Mouse (Mus musculus) kidney, embryonic 14.5 days (tissue): ENCODE measurements around the gene 1190005I06Rik. TPM values are rescaled to one million over a fixed set of nuclear protein-coding genes. Genes with fewer than 3 reads are reported as not detected.
"Not testable (repeated sequence)": the region's sequence is repeated elsewhere in the genome, so short reads cannot be mapped to it uniquely, and the experiment has no call there.

ENCODE experiments used
- ATAC-seq: fragments of 200-750 bp; cut with Nextera tagmentation; 2 replicates; pipeline ENCODE4 v1.8.0; 2017; ENCODE audit warnings: moderate number of reproducible peaks, mild to moderate bottlenecking, moderate TSS enrichment, moderate library complexity; ENCODE audit not compliant: low FRiP score, low TSS enrichment
- H3K27ac ChIP-seq: fragments of 300-500 bp; sonication (generic); 2 replicates; pipeline ENCODE4 v1.5.1; 2014; ENCODE audit warnings: low read depth, mild to moderate bottlenecking, low read length, moderate library complexity, mixed read lengths
- H3K27me3 ChIP-seq: fragments of 300-500 bp; sonication (generic); 2 replicates; pipeline ENCODE4 v1.6.1; 2014; ENCODE audit warnings: mild to moderate bottlenecking, low read length; ENCODE audit not compliant: control insufficient read depth, insufficient read depth
- H3K36me3 ChIP-seq: fragments of 300-500 bp; sonication (generic); 2 replicates; pipeline ENCODE4 v1.6.1; 2014; ENCODE audit warnings: low read length, mixed read lengths; ENCODE audit not compliant: control insufficient read depth, insufficient read depth
- H3K4me1 ChIP-seq: fragments of 300-500 bp; sonication (generic); 2 replicates; pipeline ENCODE4 v1.6.1; 2014; ENCODE audit warnings: low read length, mixed read lengths; ENCODE audit not compliant: control insufficient read depth, insufficient read depth
- H3K4me2 ChIP-seq: fragments of 300-500 bp; sonication (generic); replicated peaks from 2 replicates; pipeline ENCODE4 v1.6.1; 2014; ENCODE audit warnings: low read depth, mild to moderate bottlenecking, low read length
- H3K4me3 ChIP-seq: fragments of 300-500 bp; sonication (generic); 2 replicates; pipeline ENCODE4 v1.5.1; 2014; ENCODE audit warnings: mild to moderate bottlenecking, low read length
- H3K9ac ChIP-seq: fragments of 300-500 bp; sonication (generic); 2 replicates; pipeline ENCODE4 v1.6.1; 2014; ENCODE audit warnings: low read depth, mild to moderate bottlenecking, low read length, moderate library complexity
- H3K9me3 ChIP-seq: fragments of 300-500 bp; sonication (generic); 2 replicates; pipeline ENCODE4 v1.6.1; 2016; ENCODE audit warnings: low read length; ENCODE audit not compliant: control insufficient read depth
- WGBS: fragments of 180-500 bp; shearing (Covaris S2); extraction: QIAGEN DNeasy Blood & Tissue Kit; methylation state at CpG from one replicate; pipeline ENCODE4 v1.1.7; 2014; 5-methylcytosine and 5-hydroxymethylcytosine counted together
- polyA plus RNA-seq: library from polyadenylated mRNA; unstranded; fragments of >200 nt; fragmentation: Nextera tagmentation; extraction: Ambion mirVana; gene quantifications from 2 replicates; pipeline ENCODE4 v1.2.1, GENCODE M21; 2014

Gene 1190005I06Rik
- polyA plus RNA-seq, 1 experiment from 2014 or later: 2.0 TPM

DNA sequence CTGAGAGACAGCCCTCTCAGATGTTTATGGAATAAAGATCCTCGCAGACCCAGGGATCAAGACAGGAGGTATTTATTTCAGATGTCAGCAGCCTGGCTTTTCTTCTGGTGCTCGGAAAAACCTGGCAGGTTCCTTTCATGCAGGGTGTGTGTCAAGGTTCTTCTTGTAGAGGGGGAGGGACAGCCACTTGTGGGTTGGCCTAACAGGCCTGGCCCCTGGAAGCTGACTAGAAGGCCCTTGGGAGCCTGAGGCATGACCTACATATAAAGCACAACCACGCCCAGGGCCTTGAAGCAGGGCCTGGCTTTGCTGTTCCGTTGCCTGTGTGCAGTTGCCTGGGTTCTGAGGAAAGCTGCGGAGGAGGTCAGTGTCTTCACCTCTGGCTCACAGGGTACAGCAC lies 37.7 kb upstream of the 1190005I06Rik start:
- Histone ChIP-seq H3K9ac (no peak overlapping the region), H3K4me2 (no peak overlapping the region), H3K27ac (no peak overlapping the region), H3K27me3 (0 out of 2 replicates have a peak, but pooled peaks cover 5% of the 10 kb centered on the region), H3K9me3 (no peaks in the 10 kb centered on the region), H3K36me3 (no peaks in the 10 kb centered on the region), H3K4me1 (peaks cover 5% of the 10 kb centered on the region; the same call in 1 of the 2 replicates), H3K4me3 (no peak overlapping the region)
- 65% methylated on average over 5 of the region's 5 CpGs for WGBS
- ATAC-seq: no peak

DNA sequence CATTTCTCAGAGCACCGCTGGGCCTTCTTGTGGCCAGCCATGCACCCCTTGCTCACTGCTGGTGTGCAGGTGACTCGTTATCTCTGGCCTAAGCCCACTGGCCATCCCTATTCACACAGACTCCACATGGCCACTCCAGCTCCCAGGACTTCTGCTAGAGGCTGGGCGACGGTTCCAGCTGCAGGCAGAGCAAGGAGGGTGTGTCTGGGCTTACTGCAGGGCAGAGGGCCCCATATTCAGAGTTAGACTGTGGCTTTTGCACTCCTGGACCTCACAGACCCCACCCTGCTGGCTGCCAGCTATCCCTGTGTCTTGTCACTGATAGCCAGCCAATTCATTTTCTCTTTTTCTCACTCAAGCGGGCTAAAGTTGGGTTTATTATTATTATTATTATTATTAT lies 36.6 kb upstream of the 1190005I06Rik start:
- H3K27ac ChIP-seq: no peak overlapping the region
- peaks cover 5% of the 10 kb centered on the region; the same call in 1 of the 2 replicates for H3K4me1 ChIP-seq
- H3K27me3 ChIP-seq: 0 out of 2 replicates have a peak, but pooled peaks cover 5% of the 10 kb centered on the region
- no peak overlapping the region for H3K4me2 ChIP-seq
- H3K9ac ChIP-seq: no peak overlapping the region
- 0 out of 2 replicates have a peak, but pooled peaks have one; percentile 10 for ATAC-seq
- no peaks in the 10 kb centered on the region for H3K9me3 ChIP-seq
- no peak overlapping the region for H3K4me3 ChIP-seq
- 70% methylated on average over 5 of the region's 5 CpGs for WGBS
- no peaks in the 10 kb centered on the region for H3K36me3 ChIP-seq

DNA sequence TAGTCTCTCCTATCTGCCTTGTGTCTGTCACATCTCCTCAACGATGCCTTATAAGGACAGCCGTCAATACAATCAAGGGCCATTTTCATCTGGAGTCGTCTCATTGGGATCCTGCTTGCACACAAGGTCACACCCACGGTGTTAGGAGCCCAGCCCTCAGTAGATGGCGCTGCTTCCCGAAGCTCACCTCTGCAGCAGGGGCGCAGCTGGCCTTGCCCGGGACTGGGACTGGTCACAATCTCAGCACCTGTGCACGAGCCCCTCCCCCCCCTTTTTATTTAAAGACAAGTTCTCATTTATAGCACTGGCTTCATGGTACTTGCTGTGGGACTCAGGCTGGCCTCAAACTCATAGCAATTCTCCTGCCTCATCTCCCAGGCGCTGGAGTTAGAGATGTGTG lies 36.2 kb upstream of the 1190005I06Rik start:
- WGBS: 18% methylated on average over 10 of the region's 10 CpGs
- Histone ChIP-seq H3K4me3 (no peak overlapping the region), H3K27me3 (0 out of 2 replicates have a peak, but pooled peaks cover 5% of the 10 kb centered on the region), H3K4me1 (peaks cover 5% of the 10 kb centered on the region; the same call in 1 of the 2 replicates), H3K27ac (no peak overlapping the region), H3K9me3 (no peaks in the 10 kb centered on the region), H3K9ac (no peak overlapping the region), H3K36me3 (no peaks in the 10 kb centered on the region), H3K4me2 (no peak overlapping the region)
- 0 out of 2 replicates have a peak, but pooled peaks have one; percentile 58 for ATAC-seq

DNA sequence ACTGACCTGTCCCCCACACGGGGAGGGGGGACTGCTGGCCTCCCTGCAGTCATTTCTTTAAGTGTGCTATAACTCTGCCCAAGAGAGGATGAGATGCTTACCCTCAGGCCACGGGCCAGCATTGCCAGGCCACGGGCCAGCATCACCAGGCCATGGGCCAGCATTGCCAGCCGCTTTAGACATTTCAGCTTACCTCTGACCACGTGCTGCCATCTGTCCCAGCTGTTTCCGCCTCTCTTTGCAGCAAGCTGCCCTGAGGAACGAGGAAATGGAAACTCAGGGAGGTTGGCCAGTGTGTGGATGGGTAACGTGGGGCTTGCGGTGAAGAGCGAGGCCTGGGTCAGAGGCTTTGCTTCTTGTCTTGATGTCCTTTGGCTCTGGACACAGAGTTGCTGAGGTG lies 33.7 kb upstream of the 1190005I06Rik start:
- H3K9me3 ChIP-seq: no peaks in the 10 kb centered on the region
- H3K4me3 ChIP-seq: no peak overlapping the region
- H3K9ac ChIP-seq: no peak overlapping the region; the same call in 1 of the 2 replicates
- H3K36me3 ChIP-seq: no peaks in the 10 kb centered on the region; the same call in 1 of the 2 replicates
- no peaks in the 10 kb centered on the region; the same call in 1 of the 2 replicates for H3K4me1 ChIP-seq
- WGBS: 85% methylated on average over 10 of the region's 10 CpGs
- no peak overlapping the region for H3K4me2 ChIP-seq
- no peaks in the 10 kb centered on the region for H3K27me3 ChIP-seq
- H3K27ac ChIP-seq: no peak overlapping the region
- ATAC-seq: no peak

DNA sequence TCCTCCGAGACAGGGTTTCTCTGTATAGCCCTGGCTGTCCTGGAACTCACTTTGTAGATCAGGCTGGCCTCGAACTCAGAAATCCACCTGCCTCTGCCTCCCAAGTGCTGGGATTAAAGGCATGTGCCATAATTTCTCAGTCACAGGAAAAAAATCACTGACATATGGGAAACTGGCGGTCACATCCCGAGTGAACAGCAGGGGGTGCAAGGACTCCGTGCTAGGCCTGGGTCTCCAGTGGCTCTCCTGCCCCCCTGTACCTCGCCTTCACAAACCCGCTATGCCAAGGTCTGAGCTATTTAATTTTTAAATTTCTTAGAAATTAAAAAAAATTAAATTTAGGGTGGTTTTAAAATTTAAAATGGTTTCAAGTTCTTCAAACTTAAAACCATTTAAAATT lies 33.0 kb upstream of the 1190005I06Rik start:
- 58% methylated on average over 7 of the region's 7 CpGs for WGBS
- not testable (repeated sequence) for ATAC-seq, H3K36me3 ChIP-seq, H3K4me1 ChIP-seq, H3K4me2 ChIP-seq, H3K9ac ChIP-seq, H3K27ac ChIP-seq, H3K9me3 ChIP-seq, H3K4me3 ChIP-seq, H3K27me3 ChIP-seq

DNA sequence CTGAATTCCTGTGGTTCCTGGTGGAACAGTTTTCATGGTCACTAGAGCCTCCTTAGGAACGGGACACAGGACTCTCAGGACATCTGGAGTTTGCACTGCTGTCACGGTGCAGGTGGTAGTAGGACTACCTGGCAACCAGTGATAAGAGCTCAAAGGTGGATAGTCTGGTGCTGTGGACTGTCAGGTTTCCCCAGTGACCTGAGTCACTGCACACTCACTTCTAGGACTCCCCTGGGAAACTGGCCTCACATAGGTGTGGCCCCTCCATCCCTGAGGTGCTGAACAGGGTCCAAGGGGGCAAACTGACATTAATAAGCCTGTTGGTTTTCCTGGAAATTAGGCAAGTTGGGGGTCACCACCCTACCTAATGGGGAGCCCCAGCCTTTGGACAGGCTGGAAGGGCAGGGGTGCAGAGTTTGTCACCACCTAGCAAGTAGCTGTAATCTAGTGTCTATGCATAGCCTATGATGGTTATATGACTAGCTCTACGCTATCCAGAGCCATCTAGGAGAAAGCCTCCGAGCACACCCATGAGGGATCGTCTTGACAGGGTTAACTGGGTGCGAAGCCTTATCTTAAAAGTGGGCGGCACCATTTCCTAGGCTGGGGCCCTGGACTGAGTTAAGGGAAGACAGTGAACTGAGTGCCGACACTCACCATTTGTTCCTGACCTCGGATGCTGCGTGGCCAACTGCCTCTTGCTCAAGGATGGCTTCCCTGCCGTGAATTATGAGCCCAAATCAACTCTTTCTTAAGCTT lies 32.4 kb upstream of the 1190005I06Rik start:
- no peaks in the 10 kb centered on the region for H3K9me3 ChIP-seq
- peaks cover 2% of the 10 kb centered on the region; the same call in 1 of the 2 replicates for H3K36me3 ChIP-seq
- WGBS: 47% methylated on average over 11 of the region's 11 CpGs
- H3K27ac ChIP-seq: no peak overlapping the region
- H3K4me1 ChIP-seq: no peaks in the 10 kb centered on the region
- no peak overlapping the region for H3K9ac ChIP-seq
- no peaks in the 10 kb centered on the region for H3K27me3 ChIP-seq
- H3K4me2 ChIP-seq: no peak overlapping the region
- ATAC-seq: no peak
- H3K4me3 ChIP-seq: no peak overlapping the region

DNA sequence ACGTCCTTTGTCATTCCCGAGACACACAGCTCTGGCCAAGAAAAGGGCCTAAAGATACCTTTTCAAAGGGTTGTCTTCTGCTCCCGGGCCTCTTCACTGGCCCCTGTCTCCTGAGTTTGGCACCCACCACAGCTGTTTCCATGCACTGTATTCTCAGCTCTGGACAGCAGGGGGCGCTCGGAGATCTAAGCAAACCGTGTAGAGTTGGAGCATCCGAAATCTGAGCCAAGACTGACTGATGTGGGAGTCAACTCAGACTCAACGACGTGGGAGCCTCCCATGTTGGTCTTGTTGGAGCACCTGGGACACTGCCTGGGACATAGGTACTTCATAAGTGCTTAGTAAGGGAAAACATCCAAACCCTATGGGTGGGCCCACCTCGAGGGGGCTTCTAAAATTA lies 31.0 kb upstream of the 1190005I06Rik start:
- ATAC-seq: peak; percentile 74; the same call in 1 of the 2 replicates
- peaks cover 10% of the 10 kb centered on the region for H3K36me3 ChIP-seq
- H3K4me3 ChIP-seq: no peak overlapping the region
- H3K4me1 ChIP-seq: no peaks in the 10 kb centered on the region
- H3K9me3 ChIP-seq: no peaks in the 10 kb centered on the region
- H3K27me3 ChIP-seq: no peaks in the 10 kb centered on the region
- 10% methylated on average over 10 of the region's 10 CpGs for WGBS
- no peak overlapping the region for H3K4me2 ChIP-seq
- no peak overlapping the region for H3K27ac ChIP-seq
- H3K9ac ChIP-seq: no peak overlapping the region

DNA sequence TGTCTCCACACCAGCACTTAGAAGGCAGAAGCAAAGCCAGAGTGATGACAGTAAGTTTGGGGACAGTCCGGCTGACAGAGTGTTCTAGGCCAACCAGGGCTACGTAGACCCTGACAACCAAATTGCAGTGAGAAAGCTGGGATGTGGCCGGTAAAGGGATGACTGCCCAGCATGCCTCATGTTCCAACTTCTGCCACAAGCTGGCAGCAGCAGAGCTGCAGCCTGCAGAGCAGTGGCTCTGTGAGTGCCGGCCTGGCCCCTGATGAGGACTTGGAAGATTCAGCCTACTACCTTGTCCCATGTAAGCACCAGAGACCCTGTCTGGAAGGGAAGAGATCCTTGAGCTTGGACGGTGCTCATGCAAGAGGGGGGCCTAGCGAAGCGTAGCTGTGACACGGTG lies 28.3 kb upstream of the 1190005I06Rik start:
- peaks cover 35% of the 10 kb centered on the region for H3K36me3 ChIP-seq
- no peaks in the 10 kb centered on the region for H3K4me1 ChIP-seq
- no peak overlapping the region for H3K4me3 ChIP-seq
- no peak overlapping the region for H3K27ac ChIP-seq
- H3K9ac ChIP-seq: no peak overlapping the region
- no peak overlapping the region for H3K4me2 ChIP-seq
- H3K27me3 ChIP-seq: no peaks in the 10 kb centered on the region
- no peaks in the 10 kb centered on the region for H3K9me3 ChIP-seq
- 67% methylated on average over 8 of the region's 8 CpGs for WGBS
- ATAC-seq: no peak

DNA sequence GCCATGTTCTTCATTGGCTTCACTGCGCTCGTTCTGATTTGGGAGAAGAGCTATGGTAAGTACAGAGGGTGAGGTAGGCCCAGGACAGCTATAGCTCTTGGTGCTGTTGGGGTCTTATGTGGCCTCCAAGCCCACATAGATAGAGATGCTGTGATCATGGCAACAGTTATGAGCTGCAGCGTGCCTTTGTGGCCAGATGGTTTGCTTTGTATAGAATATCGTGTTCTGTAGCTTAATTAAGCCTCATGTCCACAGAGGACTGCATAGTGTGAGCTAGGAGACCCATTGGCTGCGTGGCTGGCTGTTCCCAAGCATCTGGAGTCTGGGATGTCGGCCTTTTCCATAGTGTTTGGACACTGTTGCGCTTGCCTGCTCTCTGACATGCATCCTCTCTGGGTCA lies 25.9 kb upstream of the 1190005I06Rik start:
- H3K27me3 ChIP-seq: no peaks in the 10 kb centered on the region
- no peak overlapping the region for H3K4me3 ChIP-seq
- no peak overlapping the region for H3K9ac ChIP-seq
- no peak overlapping the region for H3K27ac ChIP-seq
- peaks cover 45% of the 10 kb centered on the region for H3K36me3 ChIP-seq
- ATAC-seq: no peak
- 93% methylated on average over 7 of the region's 7 CpGs for WGBS
- H3K9me3 ChIP-seq: no peaks in the 10 kb centered on the region
- no peaks in the 10 kb centered on the region for H3K4me1 ChIP-seq
- no peak overlapping the region for H3K4me2 ChIP-seq
